Mouse (Mus musculus) ES-Bruce4 (cell line): ENCODE results near the gene Prkag2.

Experiments used
- CTCF ChIP-seq: IDR thresholded peaks from one replicate; pipeline ENCODE4 v1.8.1; 2011; ENCODE audit warnings: low read depth, low read length
- POLR2A ChIP-seq: IDR thresholded peaks from one replicate; pipeline ENCODE4 v1.8.1; 2011; ENCODE audit warnings: low read length; ENCODE audit not compliant: insufficient read depth

DNA sequence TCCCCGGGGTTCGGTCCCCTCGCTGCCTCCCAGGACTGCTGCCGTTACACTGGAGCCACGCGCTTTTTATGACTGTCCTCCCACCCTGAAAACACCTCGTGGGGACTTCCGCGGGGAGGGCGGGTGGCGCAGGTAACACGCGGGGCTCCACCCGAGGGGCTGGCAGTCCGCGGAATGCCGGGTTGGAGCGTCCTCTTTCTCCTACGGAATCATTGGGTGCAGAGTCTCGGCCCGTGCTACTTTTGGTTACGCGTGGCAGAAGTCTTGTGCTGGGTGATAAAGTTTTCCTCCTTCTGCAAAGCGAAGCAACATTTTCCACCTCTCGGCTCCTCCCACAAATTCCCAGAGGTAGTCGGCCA is 306 bp downstream of the Prkag2 start:
- TF ChIP-seq CTCF (no peak), POLR2A (no peak)
